Mouse (Mus musculus): ENCODE results near the gene Fam192a. TPM values are rescaled to one million over a fixed set of nuclear protein-coding genes. Genes with fewer than 3 reads are reported as not detected.

Gene Fam192a
- total RNA-seq, 1 experiment: 35.9 TPM

DNA sequence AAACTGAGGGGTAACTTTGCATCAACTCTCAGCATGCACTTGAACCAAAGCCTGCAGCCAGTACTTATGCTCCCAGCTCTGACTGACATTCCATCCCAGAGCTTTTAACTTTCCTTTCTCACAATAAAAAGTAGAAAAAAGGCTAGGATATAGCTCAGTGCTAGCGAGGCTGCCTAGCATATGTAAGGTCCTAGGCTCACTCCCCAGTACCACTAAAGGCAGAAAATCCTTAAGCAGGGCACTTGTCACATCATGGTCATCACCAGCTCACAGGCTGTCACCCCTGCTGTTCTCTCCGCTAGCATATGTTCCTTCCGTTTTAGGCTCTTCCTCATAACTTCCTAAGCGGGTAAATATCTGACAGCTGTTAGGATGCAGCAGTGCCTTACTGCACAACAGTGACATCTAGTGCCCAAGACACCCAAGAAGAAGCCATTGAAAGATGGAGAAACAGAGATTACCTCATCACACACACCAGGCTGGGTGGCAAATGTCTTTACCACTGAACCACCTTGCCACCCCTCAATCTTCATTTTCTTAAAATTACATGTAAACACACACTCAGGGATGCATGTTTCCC is 17.5 kb downstream of the Fam192a start:
- H3K9ac ChIP-seq (ENCODE audit: insufficient read depth, low read depth, low read length, poor library complexity, severe bottlenecking): no peak overlapping the region
- in situ Hi-C loops (cut with MboI; ENCODE audit: low sequenced_read_pairs in 2 of 2, unreplicated experiment in 2 of 2): no loop called here
- no peak for DNase-seq (ENCODE audit: low read depth, low spot score)
- H3K9me3 ChIP-seq (ENCODE audit: control insufficient read depth, insufficient read depth, low read depth, low read length): no peaks in the 10 kb centered on the region
- TF ChIP-seq CHD2 (IDR thresholded peaks at IDR 0.05; ENCODE audit: low read depth, low read length): no peak
- no peak for TF ChIP-seq ZNF384 (IDR thresholded peaks at IDR 0.05; ENCODE audit: low read depth, low read length)
- TF ChIP-seq HCFC1 (IDR thresholded peaks at IDR 0.05; ENCODE audit: borderline replicate concordance, insufficient read depth, low read length): no peak
- TF ChIP-seq ZC3H11A (IDR thresholded peaks at IDR 0.05; ENCODE audit: borderline replicate concordance, low read depth, low read length): no peak
- no peak for TF ChIP-seq MAFK (IDR thresholded peaks at IDR 0.05; ENCODE audit: insufficient read depth, low read depth, low read length)
- H3K4me1 ChIP-seq (ENCODE audit: control insufficient read depth in 2 of 2, insufficient read depth in 2 of 2, low read length in 2 of 2, poor library complexity in 1 of 2): no peaks in the 10 kb centered on the region
- peaks cover 42% of the 10 kb centered on the region for H3K36me3 ChIP-seq (ENCODE audit: control insufficient read depth, insufficient read depth, low read length, poor library complexity, severe bottlenecking)
- H3K4me3 ChIP-seq (ENCODE audit: insufficient read depth in 1 of 2, low read depth in 1 of 2, low read length in 2 of 2, poor library complexity in 1 of 2, severe bottlenecking in 1 of 2): no peak overlapping the region
- H3K27ac ChIP-seq (ENCODE audit: insufficient read depth, low read depth, low read length, poor library complexity, severe bottlenecking): no peak overlapping the region

DNA sequence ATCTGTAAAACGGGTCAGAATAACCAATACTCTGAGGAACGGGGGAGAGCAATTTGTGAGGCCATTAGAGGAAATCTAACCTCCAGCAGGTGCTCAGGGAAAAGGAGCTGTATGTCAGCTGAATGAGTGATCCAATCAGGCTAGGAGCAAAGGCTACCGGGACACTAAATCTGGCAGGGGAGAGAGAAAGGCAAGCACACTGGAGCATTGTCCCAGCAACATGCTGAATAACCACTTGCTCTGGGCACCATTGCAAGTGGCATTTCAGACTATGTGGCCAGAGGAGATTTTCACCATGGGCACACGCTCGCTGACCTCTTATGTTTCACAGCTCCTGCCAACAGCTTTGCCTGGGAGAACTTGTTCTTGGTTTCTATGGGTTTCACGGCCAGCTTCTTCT is 19.2 kb downstream of the Fam192a start:
- Histone ChIP-seq H3K36me3 (ENCODE audit: control insufficient read depth, insufficient read depth, low read length, poor library complexity, severe bottlenecking) (peaks cover 35% of the 10 kb centered on the region), H3K9ac (ENCODE audit: insufficient read depth, low read depth, low read length, poor library complexity, severe bottlenecking) (no peak overlapping the region), H3K9me3 (ENCODE audit: control insufficient read depth, insufficient read depth, low read depth, low read length) (no peaks in the 10 kb centered on the region), H3K4me1 (ENCODE audit: control insufficient read depth in 2 of 2, insufficient read depth in 2 of 2, low read length in 2 of 2, poor library complexity in 1 of 2) (no peaks in the 10 kb centered on the region), H3K27ac (ENCODE audit: insufficient read depth, low read depth, low read length, poor library complexity, severe bottlenecking) (no peak overlapping the region), H3K4me3 (ENCODE audit: insufficient read depth in 1 of 2, low read depth in 1 of 2, low read length in 2 of 2, poor library complexity in 1 of 2, severe bottlenecking in 1 of 2) (no peak overlapping the region)
- in situ Hi-C loops (cut with MboI; ENCODE audit: low sequenced_read_pairs in 2 of 2, unreplicated experiment in 2 of 2): no loop called here
- DNase-seq (ENCODE audit: low read depth, low spot score): no peak
- TF ChIP-seq MAFK (IDR thresholded peaks at IDR 0.05; ENCODE audit: insufficient read depth, low read depth, low read length): no peak
- no peak for TF ChIP-seq ZC3H11A (IDR thresholded peaks at IDR 0.05; ENCODE audit: borderline replicate concordance, low read depth, low read length)
- TF ChIP-seq CHD2 (IDR thresholded peaks at IDR 0.05; ENCODE audit: low read depth, low read length): no peak
- no peak for TF ChIP-seq HCFC1 (IDR thresholded peaks at IDR 0.05; ENCODE audit: borderline replicate concordance, insufficient read depth, low read length)
- TF ChIP-seq ZNF384 (IDR thresholded peaks at IDR 0.05; ENCODE audit: low read depth, low read length): no peak

DNA sequence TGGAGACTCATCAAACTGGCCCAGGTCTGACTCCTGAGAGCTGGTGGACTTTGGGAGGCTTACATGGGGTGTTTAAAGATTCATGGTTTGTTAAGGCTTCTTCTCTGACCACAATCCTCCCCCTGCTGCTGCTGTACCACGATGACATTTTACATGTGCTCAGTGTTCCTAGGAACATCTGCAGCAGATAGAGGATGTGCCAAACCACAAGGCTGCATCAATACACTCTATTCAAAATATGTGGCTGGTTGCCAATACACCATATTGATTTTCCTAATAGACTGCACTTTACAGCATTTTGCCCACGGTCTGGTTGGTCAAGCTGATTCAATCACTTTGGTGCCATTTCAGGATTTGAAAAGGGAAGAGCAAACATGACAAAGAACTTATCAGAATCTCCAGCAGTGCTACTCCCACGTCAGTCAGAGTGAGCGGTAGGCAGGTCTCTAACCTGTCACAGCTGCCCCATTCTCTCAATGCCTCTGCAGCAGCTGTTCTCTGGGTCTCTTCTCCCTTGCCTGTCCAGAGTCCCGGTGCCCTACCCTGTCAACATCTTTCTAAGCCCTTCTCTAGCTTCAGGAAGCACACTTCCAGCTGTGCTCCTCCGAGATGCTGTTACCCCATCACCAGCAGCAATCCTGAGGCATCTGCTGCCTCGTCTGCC is 19.8 kb downstream of the Fam192a start:
- TF ChIP-seq MAFK (IDR thresholded peaks at IDR 0.05; ENCODE audit: insufficient read depth, low read depth, low read length): no peak
- no peak for TF ChIP-seq ZC3H11A (IDR thresholded peaks at IDR 0.05; ENCODE audit: borderline replicate concordance, low read depth, low read length)
- no peak for TF ChIP-seq CHD2 (IDR thresholded peaks at IDR 0.05; ENCODE audit: low read depth, low read length)
- DNase-seq (ENCODE audit: low read depth, low spot score): no peak
- peaks cover 34% of the 10 kb centered on the region for H3K36me3 ChIP-seq (ENCODE audit: control insufficient read depth, insufficient read depth, low read length, poor library complexity, severe bottlenecking)
- H3K9ac ChIP-seq (ENCODE audit: insufficient read depth, low read depth, low read length, poor library complexity, severe bottlenecking): no peak overlapping the region
- no peaks in the 10 kb centered on the region for H3K4me1 ChIP-seq (ENCODE audit: control insufficient read depth in 2 of 2, insufficient read depth in 2 of 2, low read length in 2 of 2, poor library complexity in 1 of 2)
- in situ Hi-C loops (cut with MboI; ENCODE audit: low sequenced_read_pairs in 2 of 2, unreplicated experiment in 2 of 2): no loop called here
- no peak overlapping the region for H3K4me3 ChIP-seq (ENCODE audit: insufficient read depth in 1 of 2, low read depth in 1 of 2, low read length in 2 of 2, poor library complexity in 1 of 2, severe bottlenecking in 1 of 2)
- H3K27ac ChIP-seq (ENCODE audit: insufficient read depth, low read depth, low read length, poor library complexity, severe bottlenecking): no peak overlapping the region
- no peaks in the 10 kb centered on the region for H3K9me3 ChIP-seq (ENCODE audit: control insufficient read depth, insufficient read depth, low read depth, low read length)

DNA sequence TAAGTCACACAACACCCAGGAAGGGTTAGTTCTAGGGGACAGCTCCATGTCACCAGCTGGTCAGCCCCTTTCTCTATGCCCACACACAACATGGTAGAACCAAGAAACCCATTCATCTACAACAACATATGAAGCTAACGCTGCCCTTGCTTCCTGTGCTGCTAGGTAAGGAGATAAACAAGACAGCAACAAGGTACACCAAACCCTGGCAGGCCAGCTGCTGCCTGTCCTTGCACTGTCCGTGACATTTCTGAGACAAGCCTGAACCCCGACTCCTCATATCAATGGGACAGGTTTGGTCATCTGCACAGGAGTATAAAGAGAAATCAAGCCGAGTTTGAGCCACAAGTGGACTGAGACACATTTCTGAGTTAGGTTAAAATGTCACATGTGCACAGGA is 26.6 kb downstream of the Fam192a start:
- in situ Hi-C loops (cut with MboI; ENCODE audit: low sequenced_read_pairs in 2 of 2, unreplicated experiment in 2 of 2): no loop called here
- DNase-seq (ENCODE audit: low read depth, low spot score): no peak
- no peak overlapping the region for H3K9ac ChIP-seq (ENCODE audit: insufficient read depth, low read depth, low read length, poor library complexity, severe bottlenecking)
- H3K9me3 ChIP-seq (ENCODE audit: control insufficient read depth, insufficient read depth, low read depth, low read length): no peaks in the 10 kb centered on the region
- TF ChIP-seq ZC3H11A (IDR thresholded peaks at IDR 0.05; ENCODE audit: borderline replicate concordance, low read depth, low read length) (no peak), HCFC1 (IDR thresholded peaks at IDR 0.05; ENCODE audit: borderline replicate concordance, insufficient read depth, low read length) (no peak), CHD2 (IDR thresholded peaks at IDR 0.05; ENCODE audit: low read depth, low read length) (no peak), ZNF384 (IDR thresholded peaks at IDR 0.05; ENCODE audit: low read depth, low read length) (no peak), MAFK (IDR thresholded peaks at IDR 0.05; ENCODE audit: insufficient read depth, low read depth, low read length) (no peak)
- no peaks in the 10 kb centered on the region for H3K4me1 ChIP-seq (ENCODE audit: control insufficient read depth in 2 of 2, insufficient read depth in 2 of 2, low read length in 2 of 2, poor library complexity in 1 of 2)
- no peak overlapping the region for H3K4me3 ChIP-seq (ENCODE audit: insufficient read depth in 1 of 2, low read depth in 1 of 2, low read length in 2 of 2, poor library complexity in 1 of 2, severe bottlenecking in 1 of 2)
- H3K36me3 ChIP-seq (ENCODE audit: control insufficient read depth, insufficient read depth, low read length, poor library complexity, severe bottlenecking): peaks cover 25% of the 10 kb centered on the region
- H3K27ac ChIP-seq (ENCODE audit: insufficient read depth, low read depth, low read length, poor library complexity, severe bottlenecking): no peak overlapping the region

Data from ES-E14 (cell line).